Comparison of ENCODE assay signal across 22 mouse cellular contexts in the genomic region with DNA sequence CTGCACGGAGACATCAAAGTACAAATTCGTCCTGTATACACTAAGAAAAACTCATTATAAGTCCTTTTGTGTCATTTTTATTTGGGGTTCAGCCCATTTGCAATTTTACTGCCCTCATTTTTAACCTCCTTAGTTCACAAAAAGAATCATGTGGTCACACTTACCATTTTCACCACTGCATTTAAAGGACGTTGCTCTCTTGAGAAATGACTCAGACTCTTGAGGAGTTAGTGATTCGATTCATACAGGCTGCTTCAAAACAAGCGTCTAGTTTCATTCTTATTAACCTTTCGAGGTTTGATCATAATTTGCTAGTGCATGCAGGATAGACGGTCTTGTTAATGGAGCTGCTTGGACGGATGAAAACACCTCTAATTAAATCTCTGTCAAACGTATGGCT.
DNase-seq lines count a peak whose midpoint lies in the region; ATAC-seq and TF ChIP-seq lines count a peak whose summit lies in the region.
"Had no signal": no experiment of that assay in that cellular context is flagged by ENCODE, and none has a peak within 500 bp of the region (broad histone marks: within the 10 kb centered on the region; RNA-seq: fewer than 3 reads in every experiment).

No protein-coding gene starts in this region.

- H3K9ac ChIP-seq in embryonic facial prominence, embryonic 14.5 days (ENCODE audit: low read depth, low read length), result no peak overlapping the region
- H3K9ac ChIP-seq in lung, embryonic 14.5 days, result no peak overlapping the region
- no peak overlapping the region for H3K9ac ChIP-seq in midbrain, embryonic 11.5 days (ENCODE audit: low read length)
- no peak overlapping the region for H3K9ac ChIP-seq in midbrain, embryonic 14.5 days (replicated peaks; ENCODE audit: low read length)
- H3K9ac ChIP-seq in embryonic facial prominence, embryonic 15.5 days, result no peak overlapping the region
- H3K9ac ChIP-seq: embryonic facial prominence, embryonic 13.5 days; hindbrain, embryonic 12.5 days; hindbrain, embryonic 15.5 days had no signal

- H3K4me1 ChIP-seq in embryonic facial prominence, embryonic 14.5 days (ENCODE audit: control insufficient read depth, insufficient read depth, low read length), result no peaks in the 10 kb centered on the region
- H3K4me1 ChIP-seq in embryonic facial prominence, embryonic 10.5 days, result peaks cover 7% of the 10 kb centered on the region; the same call in 1 of the 2 replicates
- no peaks in the 10 kb centered on the region for H3K4me1 ChIP-seq in lung, embryonic 14.5 days (ENCODE audit: insufficient read depth)
- H3K4me1 ChIP-seq in midbrain, embryonic 11.5 days (ENCODE audit: control insufficient read depth, insufficient read depth, low read length), result no peaks in the 10 kb centered on the region
- H3K4me1 ChIP-seq in midbrain, embryonic 14.5 days (ENCODE audit: control insufficient read depth, insufficient read depth, low read length), result peaks cover 8% of the 10 kb centered on the region; the same call in 1 of the 2 replicates
- no peaks in the 10 kb centered on the region for H3K4me1 ChIP-seq in embryonic facial prominence, embryonic 15.5 days

- H3K36me3 ChIP-seq in embryonic facial prominence, embryonic 14.5 days (ENCODE audit: control insufficient read depth, insufficient read depth, low read length), result no peaks in the 10 kb centered on the region
- no peaks in the 10 kb centered on the region for H3K36me3 ChIP-seq in embryonic facial prominence, embryonic 10.5 days (replicated peaks)
- no peaks in the 10 kb centered on the region for H3K36me3 ChIP-seq in lung, embryonic 14.5 days (ENCODE audit: insufficient read depth)
- no peaks in the 10 kb centered on the region for H3K36me3 ChIP-seq in midbrain, embryonic 11.5 days (ENCODE audit: control insufficient read depth, insufficient read depth, low read length)
- no peaks in the 10 kb centered on the region for H3K36me3 ChIP-seq in midbrain, embryonic 14.5 days (ENCODE audit: control insufficient read depth, insufficient read depth, low read length)
- H3K36me3 ChIP-seq in embryonic facial prominence, embryonic 15.5 days, result no peaks in the 10 kb centered on the region
- H3K36me3 ChIP-seq: embryonic facial prominence, embryonic 13.5 days; hindbrain, embryonic 12.5 days; hindbrain, embryonic 15.5 days had no signal

- DNase-seq in embryonic facial prominence, embryonic 14.5 days (ENCODE audit: low spot score), result no peak
- no peak for DNase-seq in embryonic facial prominence, embryonic 10.5 days (ENCODE audit: low spot score)
- no peak for DNase-seq in lung, embryonic 14.5 days
- DNase-seq in lung, postnatal 14 days, result no peak
- DNase-seq in midbrain, embryonic 11.5 days (ENCODE audit: low spot score, missing footprints), result peak; percentile 65
- DNase-seq in midbrain, embryonic 14.5 days, result no peak
- DNase-seq in left cerebral cortex, postnatal 25 days (ENCODE audit: low spot score in 2 of 2), result no peak
- DNase-seq: adrenal gland, adult 2 months; adrenal gland, postnatal 14 days; B cell, adult 2 months; cerebellum, adult 11 months; cerebellum, adult 2 months; cerebellum, adult 9-11 months; cerebellum, postnatal 25 days; gastrocnemius, postnatal 10 days; heart, adult 11 months had no signal

- H3K4me2 ChIP-seq in embryonic facial prominence, embryonic 14.5 days (ENCODE audit: low read depth, low read length), result peak overlapping the region; percentile 29; the same call in 1 of the 2 replicates
- peak overlapping the region; percentile 7; the same call in 1 of the 2 replicates for H3K4me2 ChIP-seq in lung, embryonic 14.5 days
- H3K4me2 ChIP-seq in midbrain, embryonic 11.5 days, result no peak overlapping the region
- no peak overlapping the region for H3K4me2 ChIP-seq in midbrain, embryonic 14.5 days (ENCODE audit: low read length)
- H3K4me2 ChIP-seq in embryonic facial prominence, embryonic 15.5 days (replicated peaks), result 0 out of 2 replicates have a peak overlapping the region, but pooled peaks have one; percentile 8
- H3K4me2 ChIP-seq: embryonic facial prominence, embryonic 13.5 days; heart, embryonic 11.5 days; hindbrain, embryonic 12.5 days; hindbrain, embryonic 15.5 days had no signal

- no peak overlapping the region for H3K4me3 ChIP-seq in embryonic facial prominence, embryonic 14.5 days (ENCODE audit: low read depth, low read length)
- no peak overlapping the region for H3K4me3 ChIP-seq in embryonic facial prominence, embryonic 10.5 days
- H3K4me3 ChIP-seq in lung, embryonic 14.5 days (ENCODE audit: low read depth, low read length), result no peak overlapping the region
- no peak overlapping the region for H3K4me3 ChIP-seq in midbrain, embryonic 11.5 days (ENCODE audit: low read depth, low read length)
- H3K4me3 ChIP-seq in midbrain, embryonic 14.5 days (replicated peaks; ENCODE audit: low read depth, low read length), result no peak overlapping the region
- no peak overlapping the region for H3K4me3 ChIP-seq in embryonic facial prominence, embryonic 15.5 days (replicated peaks)
- H3K4me3 ChIP-seq: embryonic facial prominence, embryonic 13.5 days; hindbrain, embryonic 12.5 days; hindbrain, embryonic 15.5 days had no signal

- no peak for ATAC-seq in embryonic facial prominence, embryonic 14.5 days (ENCODE audit: low read depth)
- ATAC-seq in lung, embryonic 14.5 days (ENCODE audit: insufficient read depth), result no peak
- ATAC-seq in midbrain, embryonic 11.5 days (ENCODE audit: low FRiP score), result no peak
- ATAC-seq in midbrain, embryonic 14.5 days (ENCODE audit: low FRiP score, low TSS enrichment), result no peak
- ATAC-seq in embryonic facial prominence, embryonic 15.5 days (ENCODE audit: insufficient number of reproducible peaks, low FRiP score, low TSS enrichment, low read depth), result no peak
- ATAC-seq: forebrain, embryonic 14.5 days had no signal

- H3K27ac ChIP-seq in embryonic facial prominence, embryonic 14.5 days (replicated peaks; ENCODE audit: low read depth, low read length), result no peak overlapping the region
- no peak overlapping the region for H3K27ac ChIP-seq in embryonic facial prominence, embryonic 10.5 days (replicated peaks)
- no peak overlapping the region for H3K27ac ChIP-seq in lung, embryonic 14.5 days (ENCODE audit: low read depth)
- no peak overlapping the region for H3K27ac ChIP-seq in midbrain, embryonic 11.5 days (ENCODE audit: low read depth, low read length)
- no peak overlapping the region for H3K27ac ChIP-seq in midbrain, embryonic 14.5 days (replicated peaks; ENCODE audit: low read depth, low read length)
- H3K27ac ChIP-seq in embryonic facial prominence, embryonic 15.5 days (replicated peaks), result no peak overlapping the region
- H3K27ac ChIP-seq: embryonic facial prominence, embryonic 13.5 days; hindbrain, embryonic 12.5 days; hindbrain, embryonic 15.5 days had no signal

- WGBS in embryonic facial prominence, embryonic 14.5 days, result 50% methylated on average over 9 of the region's 9 CpGs
- WGBS in embryonic facial prominence, embryonic 10.5 days, result 68% methylated on average over 9 of the region's 9 CpGs
- 32% methylated on average over 9 of the region's 9 CpGs for WGBS in lung, embryonic 14.5 days
- whole genome bisulfite sequencing in midbrain, embryonic 11.5 days, result 71% methylated on average over 9 of the region's 9 CpGs
- WGBS in midbrain, embryonic 14.5 days, result 59% methylated on average over 9 of the region's 9 CpGs
- 43% methylated on average over 9 of the region's 9 CpGs for WGBS in embryonic facial prominence, embryonic 15.5 days

- H3K27me3 ChIP-seq in embryonic facial prominence, embryonic 14.5 days (replicated peaks; ENCODE audit: control insufficient read depth, insufficient read depth, low read length), result no peaks in the 10 kb centered on the region; the same call in 1 of the 2 replicates
- H3K27me3 ChIP-seq in embryonic facial prominence, embryonic 10.5 days (replicated peaks; ENCODE audit: low read depth, poor library complexity, severe bottlenecking), result no peaks in the 10 kb centered on the region
- H3K27me3 ChIP-seq in lung, embryonic 14.5 days (ENCODE audit: insufficient read depth, low read length), result no peaks in the 10 kb centered on the region
- H3K27me3 ChIP-seq in midbrain, embryonic 11.5 days (ENCODE audit: control insufficient read depth, insufficient read depth, low read length), result no peaks in the 10 kb centered on the region
- no peaks in the 10 kb centered on the region for H3K27me3 ChIP-seq in midbrain, embryonic 14.5 days (ENCODE audit: control insufficient read depth, insufficient read depth, low read length)
- H3K27me3 ChIP-seq in embryonic facial prominence, embryonic 15.5 days, result no peaks in the 10 kb centered on the region; the same call in 1 of the 2 replicates
- H3K27me3 ChIP-seq: hindbrain, embryonic 12.5 days; hindbrain, embryonic 15.5 days had no signal

- no peaks in the 10 kb centered on the region for H3K9me3 ChIP-seq in embryonic facial prominence, embryonic 14.5 days (ENCODE audit: control insufficient read depth, low read length)
- no peaks in the 10 kb centered on the region for H3K9me3 ChIP-seq in embryonic facial prominence, embryonic 10.5 days
- H3K9me3 ChIP-seq in lung, embryonic 14.5 days (ENCODE audit: low read depth, low read length), result no peaks in the 10 kb centered on the region
- H3K9me3 ChIP-seq in midbrain, embryonic 11.5 days (ENCODE audit: control insufficient read depth, low read length), result no peaks in the 10 kb centered on the region
- H3K9me3 ChIP-seq in midbrain, embryonic 14.5 days (ENCODE audit: control insufficient read depth, low read length), result no peaks in the 10 kb centered on the region
- no peaks in the 10 kb centered on the region for H3K9me3 ChIP-seq in embryonic facial prominence, embryonic 15.5 days (replicated peaks)
- H3K9me3 ChIP-seq: embryonic facial prominence, embryonic 13.5 days; hindbrain, embryonic 12.5 days; hindbrain, embryonic 15.5 days had no signal

- intact Hi-C loops in left cerebral cortex, postnatal 25 days (cut with DNase I), result loop anchor here (10.0 kb wide), 1 partner anchor 308 kb away; the partner anchor contains the start of gene Pitx2

- TF ChIP-seq CTCF in lung, embryonic 14.5 days (IDR thresholded peaks at IDR 0.05; ENCODE audit: low read depth), result no peak

Comparison
In these comparisons a context has a peak if more than half of its experiments do, and no peak if none do; other contexts are left out.
1. H3K4me2 ChIP-seq: peak in embryonic facial prominence, embryonic 14.5 days (single experiment), lung, embryonic 14.5 days (single experiment) and embryonic facial prominence, embryonic 15.5 days (single experiment); none in midbrain, embryonic 11.5 days (single experiment) and midbrain, embryonic 14.5 days (single experiment).